In the genomic region with DNA sequence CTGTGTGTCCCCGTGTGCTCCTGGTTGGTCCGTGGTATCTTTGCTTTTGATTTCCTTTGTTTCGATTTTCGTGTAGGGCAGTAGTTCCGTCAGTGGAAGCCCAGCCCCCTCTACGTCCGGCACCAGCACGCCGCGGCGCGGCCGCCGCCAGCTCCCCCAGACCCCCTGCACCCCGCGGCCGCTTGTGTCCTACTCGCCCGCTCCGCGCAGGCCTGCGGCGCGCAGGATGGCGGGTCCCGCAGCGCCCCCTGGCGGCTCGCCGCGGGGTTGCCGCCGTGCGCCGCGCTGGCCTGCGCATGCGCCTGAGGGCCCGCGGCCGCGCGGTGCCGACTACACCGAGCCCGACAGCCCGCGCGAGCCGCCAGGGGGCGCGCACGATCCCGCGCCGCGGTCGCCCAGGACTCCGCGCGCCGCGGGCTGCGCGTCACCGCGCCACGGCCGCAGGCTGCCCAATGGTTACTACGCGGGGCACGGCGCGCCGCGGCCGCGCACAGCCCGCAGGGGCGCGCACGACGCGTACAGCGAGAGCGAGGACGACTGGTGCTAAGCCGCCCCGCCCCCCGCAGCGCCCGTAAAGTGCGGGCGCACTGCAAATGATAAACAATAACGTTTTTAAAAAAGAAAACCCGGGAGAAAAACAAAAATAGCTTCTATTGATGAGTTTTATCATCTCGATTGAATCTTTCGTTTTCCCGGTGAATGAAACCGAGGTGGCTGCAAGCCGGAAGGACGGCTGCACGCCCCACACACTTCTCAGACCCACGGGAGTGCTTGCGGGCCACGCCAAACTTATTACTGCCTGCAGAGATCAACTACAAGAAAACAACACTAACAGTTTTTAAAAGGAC, we compare ENCODE assay signal across 8 mouse cellular contexts. TPM values are rescaled to one million over a fixed set of nuclear protein-coding genes. Genes with fewer than 3 reads are reported as not detected.
A peak's percentile ranks its signal among the peaks of the same experiment; 100 is the strongest.
DNase-seq lines count a peak whose midpoint lies in the region; ATAC-seq and TF ChIP-seq lines count a peak whose summit lies in the region.

No protein-coding gene starts in this region.

- peak; percentile 95 for TF ChIP-seq CTCF in thymus, adult 2 months (IDR thresholded peaks at IDR 0.05; ENCODE audit: borderline replicate concordance, control insufficient read depth, extremely low read depth, insufficient read depth, low read length, poor library complexity)

- peak; percentile 97 for DNase-seq in MN1 (ENCODE audit: low spot score)
- peak; percentile 93 for DNase-seq in cerebellum, adult 9-10 months
- peak; percentile 90 for DNase-seq in hindbrain, embryonic 10.5 days (ENCODE audit: low spot score)
- peak; percentile 95 for DNase-seq in layer of hippocampus, adult 9-11 months
- DNase-seq in ovary, adult 18-20 months (ENCODE audit: low spot score) = peak; percentile 87
- peak; percentile 91 for DNase-seq in thymus, adult 2 months

- ATAC-seq in frontal cortex, adult (ENCODE audit: low TSS enrichment) = peak; percentile 83
- peak; percentile 93 for ATAC-seq in lung, embryonic 16.5 days (ENCODE audit: low read depth)

- peak overlapping the region; percentile 65 for H3K4me3 ChIP-seq in hindbrain, embryonic 10.5 days
- peak overlapping the region; percentile 64 for H3K4me3 ChIP-seq in lung, embryonic 16.5 days (ENCODE audit: low read length)
- peak overlapping the region; percentile 75 for H3K4me3 ChIP-seq in thymus, adult 2 months (ENCODE audit: control insufficient read depth, insufficient read depth, low read length)

- TF ChIP-seq POLR2A in thymus, adult 2 months (IDR thresholded peaks at IDR 0.05; ENCODE audit: control insufficient read depth, extremely low read depth, insufficient read depth, low read length, poor library complexity) = peak; percentile 91

- H3K4me1 ChIP-seq in hindbrain, embryonic 10.5 days (replicated peaks) = peaks cover 51% of the 10 kb centered on the region
- H3K4me1 ChIP-seq in lung, embryonic 16.5 days (replicated peaks; ENCODE audit: control insufficient read depth, insufficient read depth, low read length) = peaks cover 32% of the 10 kb centered on the region
- peaks cover 17% of the 10 kb centered on the region for H3K4me1 ChIP-seq in thymus, adult 2 months (replicated peaks; ENCODE audit: control insufficient read depth, insufficient read depth, low read length)

- H3K27me3 ChIP-seq in hindbrain, embryonic 10.5 days (ENCODE audit: insufficient read depth, poor library complexity, severe bottlenecking) = peaks cover 10% of the 10 kb centered on the region; the same call in 1 of the 2 replicates
- no peaks in the 10 kb centered on the region for H3K27me3 ChIP-seq in lung, embryonic 16.5 days (ENCODE audit: control insufficient read depth, insufficient read depth, low read depth, low read length)
- H3K27me3 ChIP-seq in thymus, adult 2 months (ENCODE audit: control insufficient read depth, insufficient read depth, low read length) = no peaks in the 10 kb centered on the region

- peak overlapping the region; percentile 82 for H3K9ac ChIP-seq in lung, embryonic 16.5 days (ENCODE audit: low read length)

- 1% methylated on average over 106 of the region's 106 CpGs for WGBS in hindbrain, embryonic 10.5 days
- under 1% methylated on average over 92 of the region's 106 CpGs for WGBS in lung, embryonic 16.5 days
- under 1% methylated on average over 106 of the region's 106 CpGs for WGBS in thymus, adult 2 months

- peak overlapping the region; percentile 96 for H3K4me2 ChIP-seq in lung, embryonic 16.5 days (ENCODE audit: low read depth, low read length)

- H3K36me3 ChIP-seq in hindbrain, embryonic 10.5 days = no peaks in the 10 kb centered on the region
- no peaks in the 10 kb centered on the region for H3K36me3 ChIP-seq in lung, embryonic 16.5 days (ENCODE audit: control insufficient read depth, insufficient read depth, low read length)
- H3K36me3 ChIP-seq in thymus, adult 2 months (ENCODE audit: control insufficient read depth, insufficient read depth, low read length) = no peaks in the 10 kb centered on the region

- H3K27ac ChIP-seq in hindbrain, embryonic 10.5 days = peak overlapping the region; percentile 95
- peak overlapping the region; percentile 91 for H3K27ac ChIP-seq in lung, embryonic 16.5 days (ENCODE audit: low read length)
- no peak overlapping the region; the same call in 1 of the 2 replicates for H3K27ac ChIP-seq in thymus, adult 2 months (ENCODE audit: control insufficient read depth, insufficient read depth, low read length)

- H3K9me3 ChIP-seq in hindbrain, embryonic 10.5 days = no peaks in the 10 kb centered on the region
- no peaks in the 10 kb centered on the region for H3K9me3 ChIP-seq in lung, embryonic 16.5 days (ENCODE audit: control insufficient read depth, low read length)

RNA-seq across cellular contexts. Expression of gene Ier2, which starts 23.3 kb away (rescaled TPM):
- 89.9 and 94.7 TPM in 2 replicates for polyA plus RNA-seq in hindbrain, embryonic 10.5 days (2016; fragmentation: Nextera tagmentation; extraction: Ambion mirVana)
- polyA plus RNA-seq in lung, embryonic 16.5 days (2015; fragmentation: Nextera tagmentation; extraction: Ambion mirVana) = 83.2 and 87.4 TPM in 2 replicates
- polyA plus RNA-seq in thymus, adult 2 months (2012; rRNA removed) = 29.2 and 33.7 TPM in 2 replicates

RNA-seq across cellular contexts. Expression of gene Trmt1, which starts 46.7 kb away (rescaled TPM):
- polyA plus RNA-seq in hindbrain, embryonic 10.5 days (2016; fragmentation: Nextera tagmentation; extraction: Ambion mirVana) = 57.8 and 65.9 TPM in 2 replicates
- 54.7 and 58.8 TPM in 2 replicates for polyA plus RNA-seq in lung, embryonic 16.5 days (2015; fragmentation: Nextera tagmentation; extraction: Ambion mirVana)
- 169 and 181 TPM in 2 replicates for polyA plus RNA-seq in thymus, adult 2 months (2012; rRNA removed)

RNA-seq across cellular contexts. Expression of gene Nacc1, which starts 48.3 kb away (rescaled TPM):
- polyA plus RNA-seq in hindbrain, embryonic 10.5 days (2016; fragmentation: Nextera tagmentation; extraction: Ambion mirVana) = 25.2 and 28.9 TPM in 2 replicates
- 16.9 and 19.5 TPM in 2 replicates for polyA plus RNA-seq in lung, embryonic 16.5 days (2015; fragmentation: Nextera tagmentation; extraction: Ambion mirVana)
- polyA plus RNA-seq in thymus, adult 2 months (2012; rRNA removed) = 155 and 182 TPM in 2 replicates
